Mouse (Mus musculus): ENCODE data around the gene Gpbar1. TPM values are rescaled to one million over a fixed set of nuclear protein-coding genes. Genes with fewer than 3 reads are reported as not detected.

Gene Gpbar1
- polyA plus RNA-seq, 1 experiment, result 0.14 TPM

DNA sequence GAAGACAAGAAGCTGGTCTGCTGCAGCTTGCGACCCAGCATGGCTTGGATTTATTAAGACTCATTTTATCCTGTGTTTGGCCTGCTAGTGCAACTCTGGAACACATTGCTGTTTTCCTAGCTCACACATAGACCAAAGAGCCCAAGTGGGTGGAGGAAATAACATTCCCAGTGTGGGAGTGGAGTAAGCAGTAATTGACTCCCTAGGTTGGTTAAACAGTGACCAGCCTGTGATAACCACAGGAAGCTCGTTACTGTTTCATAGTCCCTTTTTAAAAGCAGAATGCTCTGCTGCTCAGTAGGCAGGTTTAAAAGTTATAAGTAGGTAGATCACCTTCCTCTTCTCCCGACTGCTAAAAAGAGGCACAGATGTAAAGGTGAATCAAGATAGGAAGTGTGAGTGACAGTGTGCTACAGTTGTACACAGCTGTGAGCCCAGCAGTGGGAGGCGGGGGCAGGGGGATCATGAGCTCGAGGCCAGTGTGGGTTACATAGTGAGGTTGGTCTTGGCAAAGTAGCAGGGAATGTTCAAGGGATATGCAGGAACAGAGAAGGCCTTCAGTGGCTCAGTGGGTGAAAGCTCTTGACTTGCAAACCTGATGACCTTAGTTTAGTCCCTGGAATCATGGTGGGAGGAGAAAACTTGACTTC is 28.9 kb upstream of the Gpbar1 start:
- H3K4me3 ChIP-seq (ENCODE audit: extremely low read depth, insufficient read depth, insufficient read length), result no peak overlapping the region
- no peak for DNase-seq (ENCODE audit: low read depth in 1 of 2, low spot score in 2 of 2)
- H3K4me1 ChIP-seq (ENCODE audit: control insufficient read depth, insufficient read depth, insufficient read length), result peaks cover 17% of the 10 kb centered on the region
- peak overlapping the region; percentile 63 for H3K27ac ChIP-seq (ENCODE audit: insufficient read depth, low read length)
- peaks cover 45% of the 10 kb centered on the region for H3K36me3 ChIP-seq (ENCODE audit: control insufficient read depth, insufficient read depth, low read length)
- no peaks in the 10 kb centered on the region for H3K27me3 ChIP-seq (ENCODE audit: control insufficient read depth, insufficient read depth, low read length)
- WGBS, result 30% methylated on average over 5 of the region's 5 CpGs
- no peak for TF ChIP-seq CTCF (IDR thresholded peaks at IDR 0.05; ENCODE audit: extremely low read depth, insufficient read depth, insufficient read length, insufficient replicate concordance)
- no peak for TF ChIP-seq POLR2A (IDR thresholded peaks at IDR 0.05; ENCODE audit: low read depth, low read length)

DNA sequence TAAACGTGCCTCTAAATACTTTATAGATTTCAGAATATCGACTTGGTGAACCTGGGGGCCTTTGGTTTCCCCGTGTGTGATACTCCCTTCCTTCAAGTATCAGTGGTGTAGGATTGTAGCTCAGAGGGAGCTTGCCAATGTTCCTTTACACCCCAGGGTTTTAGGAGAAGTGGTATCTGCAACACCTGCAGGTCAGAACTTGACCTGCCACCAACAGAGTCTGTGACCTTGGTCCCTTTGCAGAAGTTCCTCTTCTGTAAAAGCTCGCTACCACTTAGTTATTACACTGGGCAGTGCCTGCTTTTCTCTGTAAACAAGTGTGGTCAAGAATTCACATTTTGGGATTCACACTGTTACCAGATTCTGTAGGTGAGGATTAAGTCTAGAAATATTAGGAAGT is 28.3 kb upstream of the Gpbar1 start:
- TF ChIP-seq CTCF (IDR thresholded peaks at IDR 0.05; ENCODE audit: extremely low read depth, insufficient read depth, insufficient read length, insufficient replicate concordance), result no peak
- no peak for TF ChIP-seq POLR2A (IDR thresholded peaks at IDR 0.05; ENCODE audit: low read depth, low read length)
- peaks cover 15% of the 10 kb centered on the region for H3K4me1 ChIP-seq (ENCODE audit: control insufficient read depth, insufficient read depth, insufficient read length)
- H3K36me3 ChIP-seq (ENCODE audit: control insufficient read depth, insufficient read depth, low read length), result peaks cover 49% of the 10 kb centered on the region
- H3K27me3 ChIP-seq (ENCODE audit: control insufficient read depth, insufficient read depth, low read length), result no peaks in the 10 kb centered on the region
- 55% methylated on average over 4 of the region's 4 CpGs for WGBS
- no peak overlapping the region for H3K27ac ChIP-seq (ENCODE audit: insufficient read depth, low read length)
- no peak overlapping the region for H3K4me3 ChIP-seq (ENCODE audit: extremely low read depth, insufficient read depth, insufficient read length)
- DNase-seq (ENCODE audit: low read depth in 1 of 2, low spot score in 2 of 2), result no peak

DNA sequence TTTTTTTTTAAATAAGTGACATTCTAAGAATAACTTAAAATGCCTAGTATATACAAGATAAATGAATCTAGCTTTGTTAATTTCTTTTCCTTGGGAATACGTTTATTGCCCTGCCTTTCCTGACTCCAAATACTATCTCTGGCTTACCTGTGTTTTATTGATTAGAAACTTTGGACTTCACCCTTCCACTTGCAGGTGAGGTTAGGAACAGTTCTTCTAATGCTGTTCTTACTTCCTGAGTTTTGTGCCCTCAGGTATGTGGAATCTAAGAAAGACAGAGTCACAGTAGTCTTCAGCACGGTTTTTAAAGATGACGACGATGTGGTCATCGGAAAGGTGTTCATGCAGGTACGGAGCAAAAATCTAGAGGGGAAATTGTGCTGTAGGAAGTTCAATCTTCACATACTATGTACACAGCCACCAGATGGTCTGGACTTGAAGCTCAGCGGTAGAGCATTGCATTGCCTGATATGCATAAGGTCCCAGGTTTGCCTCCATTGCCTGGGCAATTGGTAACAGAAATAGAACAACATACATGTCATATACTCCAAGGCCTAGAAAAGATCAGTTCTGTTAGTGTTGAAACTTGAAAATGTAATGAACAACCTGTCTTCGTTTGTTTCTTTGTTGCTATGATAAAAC is 22.5 kb upstream of the Gpbar1 start:
- H3K4me1 ChIP-seq (ENCODE audit: control insufficient read depth, insufficient read depth, insufficient read length), result no peaks in the 10 kb centered on the region
- TF ChIP-seq CTCF (IDR thresholded peaks at IDR 0.05; ENCODE audit: extremely low read depth, insufficient read depth, insufficient read length, insufficient replicate concordance) (no peak), POLR2A (IDR thresholded peaks at IDR 0.05; ENCODE audit: low read depth, low read length) (no peak)
- 94% methylated on average over 8 of the region's 8 CpGs for WGBS
- no peak for DNase-seq (ENCODE audit: low read depth in 1 of 2, low spot score in 2 of 2)
- no peak overlapping the region for H3K4me3 ChIP-seq (ENCODE audit: extremely low read depth, insufficient read depth, insufficient read length)
- H3K27ac ChIP-seq (ENCODE audit: insufficient read depth, low read length), result no peak overlapping the region
- no peaks in the 10 kb centered on the region for H3K27me3 ChIP-seq (ENCODE audit: control insufficient read depth, insufficient read depth, low read length)
- H3K36me3 ChIP-seq (ENCODE audit: control insufficient read depth, insufficient read depth, low read length), result peaks cover 56% of the 10 kb centered on the region

DNA sequence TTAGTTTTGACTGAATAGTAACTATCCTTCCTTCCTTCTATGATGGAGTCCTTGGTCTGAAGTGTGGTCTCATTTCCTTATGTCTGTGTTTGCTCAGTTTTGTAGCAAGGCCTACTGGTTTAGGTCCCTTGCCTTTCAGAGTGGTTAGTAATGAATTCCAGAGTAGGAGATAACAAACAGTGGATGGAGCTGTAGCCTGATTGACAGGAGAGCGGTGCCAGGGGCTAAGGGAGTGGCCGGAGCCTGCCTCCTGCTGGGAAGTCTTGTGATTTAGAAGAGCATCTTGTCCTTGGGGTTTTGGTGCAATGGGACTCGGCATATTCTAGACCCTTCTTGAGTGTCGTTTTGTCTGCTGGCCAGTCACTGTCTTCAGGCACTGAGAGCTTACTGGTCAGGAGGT is 21.6 kb upstream of the Gpbar1 start:
- DNase-seq (ENCODE audit: low read depth in 1 of 2, low spot score in 2 of 2), result no peak
- TF ChIP-seq POLR2A (IDR thresholded peaks at IDR 0.05; ENCODE audit: low read depth, low read length) (no peak), CTCF (IDR thresholded peaks at IDR 0.05; ENCODE audit: extremely low read depth, insufficient read depth, insufficient read length, insufficient replicate concordance) (no peak)
- H3K4me1 ChIP-seq (ENCODE audit: control insufficient read depth, insufficient read depth, insufficient read length), result no peaks in the 10 kb centered on the region
- H3K36me3 ChIP-seq (ENCODE audit: control insufficient read depth, insufficient read depth, low read length), result peaks cover 51% of the 10 kb centered on the region
- WGBS, result 94% methylated on average over 4 of the region's 4 CpGs
- no peaks in the 10 kb centered on the region for H3K27me3 ChIP-seq (ENCODE audit: control insufficient read depth, insufficient read depth, low read length)
- H3K4me3 ChIP-seq (ENCODE audit: extremely low read depth, insufficient read depth, insufficient read length), result no peak overlapping the region
- H3K27ac ChIP-seq (ENCODE audit: insufficient read depth, low read length), result no peak overlapping the region

DNA sequence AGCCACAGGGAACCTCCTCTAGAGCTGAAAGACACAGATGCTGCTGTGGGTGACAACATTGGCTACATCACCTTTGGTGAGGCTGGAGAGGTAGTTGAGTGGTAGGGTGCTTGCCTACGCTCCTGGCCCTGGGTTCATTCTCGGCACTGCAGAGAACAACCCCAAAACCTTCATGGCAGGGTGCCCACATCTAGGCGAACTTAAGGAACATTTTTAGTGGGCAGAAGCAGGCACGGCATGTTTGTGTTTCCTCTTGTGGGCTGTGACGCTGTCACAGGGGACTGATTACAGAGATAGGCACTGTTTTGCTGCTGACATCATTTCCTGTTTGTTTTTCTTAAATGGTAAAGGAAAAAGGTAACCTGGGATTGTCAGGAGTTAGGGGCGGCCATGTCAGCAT is 15.8 kb upstream of the Gpbar1 start:
- Histone ChIP-seq H3K27me3 (ENCODE audit: control insufficient read depth, insufficient read depth, low read length) (no peaks in the 10 kb centered on the region), H3K4me1 (ENCODE audit: control insufficient read depth, insufficient read depth, insufficient read length) (no peaks in the 10 kb centered on the region), H3K36me3 (ENCODE audit: control insufficient read depth, insufficient read depth, low read length) (peaks cover 62% of the 10 kb centered on the region), H3K27ac (ENCODE audit: insufficient read depth, low read length) (no peak overlapping the region), H3K4me3 (ENCODE audit: extremely low read depth, insufficient read depth, insufficient read length) (no peak overlapping the region)
- DNase-seq (ENCODE audit: low read depth in 1 of 2, low spot score in 2 of 2), result peak in 1 of 2 experiments; percentile 23
- TF ChIP-seq CTCF (IDR thresholded peaks at IDR 0.05; ENCODE audit: extremely low read depth, insufficient read depth, insufficient read length, insufficient replicate concordance), result no peak
- no peak for TF ChIP-seq POLR2A (IDR thresholded peaks at IDR 0.05; ENCODE audit: low read depth, low read length)
- WGBS, result 74% methylated on average over 6 of the region's 6 CpGs

DNA sequence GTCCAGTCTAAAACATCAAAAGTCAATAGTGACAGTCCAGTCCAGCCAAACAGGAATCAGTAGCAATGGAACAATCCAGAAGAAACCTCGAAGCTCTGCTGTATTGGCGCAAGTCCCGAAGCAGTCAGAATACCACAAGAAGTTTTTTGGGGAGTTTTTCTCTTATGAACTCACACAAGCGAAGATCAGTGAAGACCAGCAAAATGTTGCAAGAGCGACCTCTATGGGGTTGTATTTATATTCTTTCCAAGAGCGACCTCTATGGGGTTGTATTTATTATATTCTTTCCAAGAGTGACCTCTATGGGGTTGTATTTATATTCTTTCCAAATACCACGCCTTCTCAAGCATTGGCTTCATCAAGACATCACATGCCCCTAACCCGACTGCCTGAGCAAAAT is 9.6 kb upstream of the Gpbar1 start:
- TF ChIP-seq POLR2A (IDR thresholded peaks at IDR 0.05; ENCODE audit: low read depth, low read length) (no peak), CTCF (IDR thresholded peaks at IDR 0.05; ENCODE audit: extremely low read depth, insufficient read depth, insufficient read length, insufficient replicate concordance) (no peak)
- H3K4me3 ChIP-seq (ENCODE audit: extremely low read depth, insufficient read depth, insufficient read length), result no peak overlapping the region
- WGBS, result 84% methylated on average over 8 of the region's 8 CpGs
- H3K36me3 ChIP-seq (ENCODE audit: control insufficient read depth, insufficient read depth, low read length), result peaks cover 39% of the 10 kb centered on the region
- H3K4me1 ChIP-seq (ENCODE audit: control insufficient read depth, insufficient read depth, insufficient read length), result no peaks in the 10 kb centered on the region
- H3K27me3 ChIP-seq (ENCODE audit: control insufficient read depth, insufficient read depth, low read length), result no peaks in the 10 kb centered on the region
- no peak overlapping the region for H3K27ac ChIP-seq (ENCODE audit: insufficient read depth, low read length)
- no peak for DNase-seq (ENCODE audit: low read depth in 1 of 2, low spot score in 2 of 2)

DNA sequence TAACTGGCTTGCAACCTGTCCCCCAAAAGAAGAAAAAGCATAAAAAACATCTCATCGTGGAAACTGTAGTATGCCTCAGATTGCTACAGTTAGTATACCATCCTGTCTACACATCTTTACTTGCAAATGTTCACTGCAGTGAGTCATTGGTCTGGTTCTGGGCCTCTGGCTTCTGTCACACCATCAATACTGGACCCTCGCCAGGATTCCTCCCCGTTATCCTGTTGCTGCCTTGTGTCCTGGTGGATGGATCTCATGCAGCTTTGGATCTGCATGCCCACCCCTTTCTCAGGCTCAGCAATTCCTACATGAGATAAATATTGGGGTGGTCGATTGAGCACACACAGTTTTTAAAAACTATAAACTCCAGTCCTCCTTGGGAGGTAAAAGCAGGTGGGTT is 6.7 kb upstream of the Gpbar1 start:
- 87% methylated on average over 4 of the region's 4 CpGs for WGBS
- no peak for TF ChIP-seq CTCF (IDR thresholded peaks at IDR 0.05; ENCODE audit: extremely low read depth, insufficient read depth, insufficient read length, insufficient replicate concordance)
- TF ChIP-seq POLR2A (IDR thresholded peaks at IDR 0.05; ENCODE audit: low read depth, low read length), result no peak
- Histone ChIP-seq H3K36me3 (ENCODE audit: control insufficient read depth, insufficient read depth, low read length) (peaks cover 18% of the 10 kb centered on the region), H3K4me1 (ENCODE audit: control insufficient read depth, insufficient read depth, insufficient read length) (no peaks in the 10 kb centered on the region), H3K4me3 (ENCODE audit: extremely low read depth, insufficient read depth, insufficient read length) (no peak overlapping the region), H3K27ac (ENCODE audit: insufficient read depth, low read length) (no peak overlapping the region), H3K27me3 (ENCODE audit: control insufficient read depth, insufficient read depth, low read length) (no peaks in the 10 kb centered on the region)
- DNase-seq (ENCODE audit: low read depth in 1 of 2, low spot score in 2 of 2), result no peak
